Mouse (Mus musculus): ENCODE results near the gene Cnr2.

Gene Cnr2

DNA sequence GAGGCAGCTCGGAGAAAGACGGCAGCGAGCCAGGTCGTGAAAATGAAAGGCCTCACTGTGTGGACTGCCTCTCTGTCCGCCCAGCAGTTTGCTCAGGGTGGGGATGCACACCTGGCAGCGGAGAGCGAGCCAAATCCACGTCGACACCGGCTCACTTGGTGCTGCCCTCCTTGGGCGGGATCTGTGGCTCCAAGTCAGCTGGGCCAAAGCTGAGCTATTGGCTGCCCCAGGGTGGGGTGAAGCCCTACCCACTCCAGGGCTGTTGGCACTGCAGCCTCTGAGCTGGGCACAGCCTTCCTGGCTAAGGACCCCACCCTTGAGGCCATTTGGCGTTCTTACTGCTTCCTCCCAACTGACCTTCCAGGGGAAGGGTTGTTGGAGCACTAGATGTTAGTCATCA, 69.2 kb downstream of the Cnr2 start:
- DNase-seq (ENCODE audit: low spot score) = no peak

- DNase-seq (ENCODE audit: low spot score) = no peak
Observed at GRCm38 (mm10) chr4:135965113-135965512, 69.9 kb downstream of the Cnr2 start.

DNA sequence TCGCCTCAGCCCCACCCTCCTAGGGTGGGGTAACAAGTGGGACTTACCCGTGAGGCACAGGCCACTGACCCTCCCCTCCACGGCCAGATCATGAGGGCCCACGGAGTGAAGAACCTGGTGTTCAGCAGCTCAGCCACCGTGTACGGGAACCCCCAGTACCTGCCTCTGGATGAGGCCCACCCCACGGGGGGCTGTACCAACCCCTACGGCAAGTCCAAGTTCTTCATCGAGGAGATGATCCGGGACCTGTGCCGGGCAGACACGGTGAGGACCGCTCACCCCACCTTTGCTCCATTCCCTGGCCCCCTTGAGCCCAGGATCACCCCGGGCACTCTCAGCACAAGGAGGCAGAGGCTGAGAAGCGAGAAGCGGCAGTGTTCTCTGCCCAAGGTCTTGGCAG, 71.1 kb downstream of the Cnr2 start:
- no peak for DNase-seq (ENCODE audit: low spot score)

DNA sequence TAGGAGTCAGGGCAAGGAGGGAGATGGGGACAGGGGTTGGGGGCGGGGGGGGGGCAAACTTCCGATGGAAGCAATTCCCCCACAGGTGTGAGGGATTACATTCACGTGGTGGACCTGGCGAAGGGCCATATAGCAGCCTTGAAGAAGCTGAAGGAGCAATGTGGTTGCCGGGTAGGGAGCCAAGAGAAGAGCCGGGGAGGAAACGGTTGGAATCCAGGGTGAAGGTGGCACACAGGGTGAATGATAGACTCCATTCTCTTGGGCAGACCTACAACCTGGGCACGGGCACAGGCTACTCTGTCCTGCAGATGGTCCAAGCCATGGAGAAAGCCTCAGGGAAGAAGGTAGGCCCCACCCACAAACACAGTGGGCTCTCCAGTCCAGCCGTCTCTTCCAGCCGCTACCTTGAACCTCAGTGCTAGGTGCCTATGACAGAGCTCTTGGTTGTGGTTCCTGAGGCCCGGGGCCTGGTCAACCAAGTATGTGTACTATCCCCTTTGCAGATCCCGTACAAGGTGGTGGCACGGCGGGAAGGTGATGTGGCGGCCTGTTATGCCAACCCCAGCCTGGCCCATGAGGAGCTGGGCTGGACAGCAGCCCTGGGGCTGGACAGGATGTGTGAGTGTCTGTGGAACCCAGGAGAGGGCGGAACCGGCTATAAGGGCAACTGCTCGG, 72.0 kb downstream of the Cnr2 start:
- DNase-seq (ENCODE audit: low spot score) = no peak

DNA sequence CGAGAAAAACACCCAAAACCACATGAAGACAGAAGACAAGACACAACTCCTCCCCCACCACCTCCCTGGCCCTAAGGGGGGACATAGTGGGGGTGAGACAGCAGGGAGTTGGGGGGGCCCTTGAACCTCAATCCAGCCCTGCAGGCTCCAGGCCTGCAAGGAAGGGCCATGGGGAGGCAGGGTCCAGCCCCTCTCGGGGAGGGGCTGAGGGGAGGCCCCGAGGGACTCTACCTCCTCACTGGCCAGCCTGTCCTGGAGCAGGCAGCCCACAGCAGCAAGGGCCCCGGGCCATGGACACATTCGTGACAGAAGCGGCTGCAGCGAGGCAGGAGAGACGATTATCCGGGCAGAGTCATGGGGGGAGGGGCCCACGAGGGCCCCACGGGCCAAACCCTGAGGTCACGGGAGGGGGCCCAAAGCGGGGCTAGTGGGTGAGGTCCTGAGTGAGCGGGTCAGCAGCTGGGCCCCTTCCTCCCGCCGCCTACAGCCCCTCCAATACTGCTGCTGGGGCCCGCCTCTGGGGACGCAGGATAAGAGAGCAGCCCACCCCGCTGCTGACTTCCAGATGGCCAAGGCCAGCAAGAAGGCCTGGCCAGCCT, 73.2 kb downstream of the Cnr2 start:
- DNase-seq (ENCODE audit: low spot score) = no peak

- no peak for DNase-seq (ENCODE audit: low spot score)
Observed at GRCm38 (mm10) chr4:135969070-135969750, 74.0 kb downstream of the Cnr2 start.
